Mouse (Mus musculus) neutrophil, adult 5-6 weeks (primary cell): Measurements from ENCODE around the gene Tlx3. TPM values are rescaled to one million over a fixed set of nuclear protein-coding genes. Genes with fewer than 3 reads are reported as not detected.

Source experiments
- ATAC-seq: fragments of 151-379, 151-347 bp; 2 replicates; pipeline ENCODE4 v1.8.0; 2017; ENCODE audit warnings: mild to moderate bottlenecking, moderate TSS enrichment; ENCODE audit not compliant: insufficient number of reproducible peaks, poor library complexity, low FRiP score, severe bottlenecking; ENCODE audit errors: extremely low read depth
- total RNA-seq: library from RNA; stranded (forward); fragments of 200-1000 nt; gene quantifications from 2 replicates; pipeline ENCODE4 v1.2.3, GENCODE M21; 2017

Gene Tlx3
- total RNA-seq, 1 experiment from 2014 or later: not detected

- ATAC-seq: no peak
Measured at GRCm38 (mm10) chr11:33156436-33157015, 46.9 kb downstream of the Tlx3 start.

- no peak for ATAC-seq
Measured at GRCm38 (mm10) chr11:33154459-33154858, 48.9 kb downstream of the Tlx3 start.

- no peak for ATAC-seq
Measured at GRCm38 (mm10) chr11:33152997-33153396, 50.4 kb downstream of the Tlx3 start.

- no peak for ATAC-seq
Measured at GRCm38 (mm10) chr11:33151780-33152145, 51.6 kb downstream of the Tlx3 start.

- no peak for ATAC-seq
Measured at GRCm38 (mm10) chr11:33151128-33151779, 52.1 kb downstream of the Tlx3 start.

Other genes with a start within 250 kb of the Tlx3 start
- gene Fgf18, start 56.2 kb downstream of the Tlx3 start, total RNA-seq: not detected in 2 replicates
- 597 and 613 TPM in 2 replicates for gene Npm1, start 40.4 kb downstream of the Tlx3 start, total RNA-seq
- not detected in 2 replicates for gene Gm12117, start 73.1 kb upstream of the Tlx3 start, total RNA-seq